ENCODE assay signal across 28 mouse cellular contexts in genomic region chr16:19918286-19918685, GRCm38 (mm10).
"Had no signal": no experiment of that assay in that cellular context is flagged by ENCODE, and none has a peak within 500 bp of the region (broad histone marks: within the 10 kb centered on the region; RNA-seq: fewer than 3 reads in every experiment).

No protein-coding gene starts in this region.

- H3K27ac ChIP-seq: left cerebral cortex, adult 2 months; limb, embryonic 10.5 days; limb, embryonic 12.5 days; limb, embryonic 13.5 days; limb, embryonic 15.5 days; liver, embryonic 12.5 days; liver, embryonic 13.5 days; liver, embryonic 14.5 days; liver, embryonic 15.5 days; lung, embryonic 15.5 days; macrophage; midbrain, embryonic 10.5 days; midbrain, embryonic 12.5 days; midbrain, embryonic 13.5 days; midbrain, embryonic 15.5 days; neural tube, embryonic 12.5 days; neural tube, embryonic 13.5 days had no signal

- H3K27me3 ChIP-seq: limb, embryonic 12.5 days; limb, embryonic 13.5 days; limb, embryonic 15.5 days; liver, embryonic 12.5 days; liver, embryonic 13.5 days; liver, embryonic 15.5 days; lung, embryonic 15.5 days; megakaryocyte, embryonic 14.5 days; midbrain, embryonic 12.5 days; midbrain, embryonic 13.5 days; midbrain, embryonic 15.5 days; neural tube, embryonic 12.5 days; neural tube, embryonic 13.5 days had no signal

- H3K9me3 ChIP-seq: limb, embryonic 10.5 days; limb, embryonic 12.5 days; limb, embryonic 13.5 days; limb, embryonic 15.5 days; liver, embryonic 12.5 days; liver, embryonic 13.5 days; liver, embryonic 15.5 days; lung, embryonic 15.5 days; megakaryocyte, embryonic 14.5 days; midbrain, embryonic 10.5 days; midbrain, embryonic 12.5 days; midbrain, embryonic 13.5 days; midbrain, embryonic 15.5 days; neural tube, embryonic 12.5 days; neural tube, embryonic 13.5 days had no signal

- H3K4me3 ChIP-seq: left cerebral cortex, adult 2 months; limb, embryonic 10.5 days; limb, embryonic 12.5 days; limb, embryonic 13.5 days; limb, embryonic 15.5 days; liver, embryonic 12.5 days; liver, embryonic 13.5 days; liver, embryonic 15.5 days; lung, embryonic 15.5 days; megakaryocyte, embryonic 14.5 days; midbrain, embryonic 10.5 days; midbrain, embryonic 12.5 days; midbrain, embryonic 13.5 days; midbrain, embryonic 15.5 days; myocyte; neural tube, embryonic 12.5 days; neural tube, embryonic 13.5 days had no signal

- DNase-seq: layer of hippocampus, postnatal 36 days; left cerebral cortex, postnatal 4 days; liver; liver, embryonic 13.5 days; liver, postnatal 0 days; lung, embryonic 14.5 days; midbrain, embryonic 14.5 days had no signal

- H3K9ac ChIP-seq: limb, embryonic 12.5 days; limb, embryonic 13.5 days; limb, embryonic 15.5 days; liver, embryonic 12.5 days; liver, embryonic 13.5 days; liver, embryonic 14.5 days; liver, embryonic 15.5 days; liver, postnatal 0 days; lung, embryonic 14.5 days; lung, embryonic 15.5 days; midbrain, embryonic 12.5 days; midbrain, embryonic 13.5 days; midbrain, embryonic 15.5 days; neural tube, embryonic 12.5 days; neural tube, embryonic 13.5 days had no signal

- ATAC-seq: liver, embryonic 12.5 days; liver, postnatal 0 days; midbrain, embryonic 13.5 days; midbrain, embryonic 15.5 days; midbrain, embryonic 16.5 days had no signal

- H3K4me2 ChIP-seq: limb, embryonic 12.5 days; limb, embryonic 13.5 days; limb, embryonic 15.5 days; liver, embryonic 11.5 days; liver, embryonic 12.5 days; liver, embryonic 13.5 days; liver, embryonic 15.5 days; lung, embryonic 14.5 days; lung, embryonic 15.5 days; midbrain, embryonic 11.5 days; midbrain, embryonic 12.5 days; midbrain, embryonic 13.5 days; midbrain, embryonic 15.5 days; neural tube, embryonic 12.5 days; neural tube, embryonic 13.5 days had no signal

- H3K4me1 ChIP-seq: limb, embryonic 10.5 days; limb, embryonic 12.5 days; limb, embryonic 13.5 days; limb, embryonic 15.5 days; liver, embryonic 12.5 days; liver, embryonic 13.5 days; liver, embryonic 15.5 days; lung, embryonic 15.5 days; midbrain, embryonic 10.5 days; midbrain, embryonic 12.5 days; midbrain, embryonic 13.5 days; midbrain, embryonic 15.5 days; neural tube, embryonic 12.5 days; neural tube, embryonic 13.5 days had no signal

- H3K36me3 ChIP-seq: limb, embryonic 10.5 days; limb, embryonic 12.5 days; limb, embryonic 13.5 days; limb, embryonic 15.5 days; liver, embryonic 12.5 days; liver, embryonic 13.5 days; liver, embryonic 15.5 days; lung, embryonic 15.5 days; midbrain, embryonic 10.5 days; midbrain, embryonic 12.5 days; midbrain, embryonic 13.5 days; midbrain, embryonic 15.5 days; neural tube, embryonic 12.5 days; neural tube, embryonic 13.5 days had no signal
